Mouse (Mus musculus) kidney, adult 2 months (tissue): ENCODE results near the gene Pde6h. TPM values are rescaled to one million over a fixed set of nuclear protein-coding genes. Genes with fewer than 3 reads are reported as not detected.
A peak's percentile ranks its signal among the peaks of the same experiment; 100 is the strongest.

Experiments
- DNase-seq: peaks from one replicate; pipeline ENCODE4 v3.0.0; 2021
- H3K27ac ChIP-seq: fragments of 200-500 bp; 2 replicates; pipeline ENCODE4 v1.5.1; 2012; ENCODE audit warnings: low read depth, low read length, control low read depth, inconsistent platforms; ENCODE audit not compliant: insufficient read depth
- H3K27me3 ChIP-seq: fragments of 200-500 bp; replicated peaks from 2 replicates; pipeline ENCODE4 v1.6.1; 2012; ENCODE audit warnings: mild to moderate bottlenecking, moderate library complexity, low read length, inconsistent platforms; ENCODE audit not compliant: control insufficient read depth, insufficient read depth
- H3K36me3 ChIP-seq: fragments of 200-500 bp; 2 replicates; pipeline ENCODE4 v1.6.1; 2012; ENCODE audit warnings: mild to moderate bottlenecking, moderate library complexity, low read length, inconsistent platforms; ENCODE audit not compliant: control insufficient read depth, insufficient read depth
- H3K4me1 ChIP-seq: fragments of 200-500 bp; 2 replicates; pipeline ENCODE4 v1.6.1; 2011; ENCODE audit warnings: low read length; ENCODE audit not compliant: control insufficient read depth, insufficient read depth
- H3K4me3 ChIP-seq: fragments of 200-500 bp; 2 replicates; pipeline ENCODE4 v1.5.1; 2011; ENCODE audit warnings: mild to moderate bottlenecking, low read depth, low read length, control low read depth; ENCODE audit not compliant: insufficient read depth
- CTCF ChIP-seq: fragments of 200-500 bp; conservative IDR thresholded peaks from 2 replicates; pipeline ENCODE4 v1.5.1; 2011; ENCODE audit warnings: low read depth, mild to moderate bottlenecking, control low read depth, low read length, moderate library complexity, mixed read lengths; ENCODE audit not compliant: insufficient read depth, insufficient read length
- POLR2A ChIP-seq: fragments of 200-500 bp; IDR thresholded peaks from one replicate; pipeline ENCODE4 v1.6.1; 2011; ENCODE audit warnings: low read depth, low read length, control low read depth
- WGBS: fragments of 180-500 bp; shearing (Covaris S2); methylation state at CpG from one replicate; pipeline ENCODE4 v1.1.7; 2018; 5-methylcytosine and 5-hydroxymethylcytosine counted together
- polyA plus RNA-seq: library from polyadenylated mRNA; depleted of rRNA; stranded (reverse); fragments of >200 nt; gene quantifications from 2 replicates; pipeline ENCODE4 v1.2.3, GENCODE M21; 2012

Gene Pde6h
- polyA plus RNA-seq, 1 experiment, result 0.58 TPM

- Histone ChIP-seq H3K27ac (peak overlapping the region; percentile 48; the same call in 1 of the 2 replicates), H3K36me3 (no peaks in the 10 kb centered on the region), H3K4me3 (no peak overlapping the region), H3K4me1 (no peaks in the 10 kb centered on the region), H3K27me3 (no peaks in the 10 kb centered on the region)
- DNase-seq, result no peak
- WGBS, result 85% methylated on average over 13 of the region's 13 CpGs
- TF ChIP-seq POLR2A, result no peak
- TF ChIP-seq CTCF, result no peak
Observed at GRCm38 (mm10) chr6:136931246-136931645, 7.6 kb downstream of the Pde6h start.

GRCm38 (mm10) chr6:136934068-136934467 is 10.4 kb downstream of the Pde6h start:
- H3K36me3 ChIP-seq, result no peaks in the 10 kb centered on the region
- no peak for DNase-seq
- H3K4me3 ChIP-seq, result no peak overlapping the region
- no peaks in the 10 kb centered on the region for H3K4me1 ChIP-seq
- no peaks in the 10 kb centered on the region for H3K27me3 ChIP-seq
- TF ChIP-seq POLR2A, result no peak
- no peak for TF ChIP-seq CTCF
- H3K27ac ChIP-seq, result no peak overlapping the region
- WGBS, result 85% methylated on average over 7 of the region's 7 CpGs

GRCm38 (mm10) chr6:136935233-136935632 is 11.6 kb downstream of the Pde6h start:
- H3K36me3 ChIP-seq, result no peaks in the 10 kb centered on the region
- DNase-seq, result no peak
- TF ChIP-seq POLR2A, result no peak
- TF ChIP-seq CTCF, result no peak
- H3K27me3 ChIP-seq, result no peaks in the 10 kb centered on the region
- H3K4me1 ChIP-seq, result no peaks in the 10 kb centered on the region
- H3K27ac ChIP-seq, result no peak overlapping the region
- no peak overlapping the region for H3K4me3 ChIP-seq
- WGBS, result 80% methylated on average over 3 of the region's 3 CpGs

DNA sequence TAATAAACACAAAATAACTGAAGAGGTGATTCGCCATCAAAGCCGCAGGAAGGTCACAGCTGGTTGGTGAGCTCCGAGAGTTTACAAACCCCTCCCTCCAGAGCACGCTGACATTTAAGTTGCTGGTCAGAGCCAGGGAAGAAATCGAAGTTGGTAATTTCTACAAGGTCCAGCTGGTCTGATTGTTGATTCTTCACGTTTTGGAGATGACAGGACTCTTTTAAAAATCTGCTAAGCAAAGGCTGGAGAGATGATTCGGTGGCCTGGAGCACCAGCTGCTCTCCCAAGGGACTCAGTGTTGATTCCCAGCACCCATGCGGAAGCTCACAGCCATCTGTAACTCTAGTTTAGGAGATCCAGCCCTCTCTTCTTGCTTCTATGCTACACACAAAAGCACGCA is 12.7 kb downstream of the Pde6h start:
- H3K27ac ChIP-seq, result no peak overlapping the region
- H3K36me3 ChIP-seq, result no peaks in the 10 kb centered on the region
- no peaks in the 10 kb centered on the region for H3K27me3 ChIP-seq
- H3K4me1 ChIP-seq, result no peaks in the 10 kb centered on the region; the same call in 1 of the 2 replicates
- WGBS, result 80% methylated on average over 9 of the region's 9 CpGs
- TF ChIP-seq POLR2A, result no peak
- no peak for TF ChIP-seq CTCF
- no peak overlapping the region for H3K4me3 ChIP-seq
- DNase-seq, result no peak

GRCm38 (mm10) chr6:136937117-136937516 is 13.5 kb downstream of the Pde6h start:
- Histone ChIP-seq H3K27ac (no peak overlapping the region), H3K36me3 (no peaks in the 10 kb centered on the region), H3K4me1 (peaks cover 2% of the 10 kb centered on the region; the same call in 1 of the 2 replicates), H3K27me3 (no peaks in the 10 kb centered on the region), H3K4me3 (no peak overlapping the region)
- TF ChIP-seq POLR2A, result no peak
- TF ChIP-seq CTCF, result no peak
- 79% methylated on average over 3 of the region's 3 CpGs for WGBS
- DNase-seq, result no peak

DNA sequence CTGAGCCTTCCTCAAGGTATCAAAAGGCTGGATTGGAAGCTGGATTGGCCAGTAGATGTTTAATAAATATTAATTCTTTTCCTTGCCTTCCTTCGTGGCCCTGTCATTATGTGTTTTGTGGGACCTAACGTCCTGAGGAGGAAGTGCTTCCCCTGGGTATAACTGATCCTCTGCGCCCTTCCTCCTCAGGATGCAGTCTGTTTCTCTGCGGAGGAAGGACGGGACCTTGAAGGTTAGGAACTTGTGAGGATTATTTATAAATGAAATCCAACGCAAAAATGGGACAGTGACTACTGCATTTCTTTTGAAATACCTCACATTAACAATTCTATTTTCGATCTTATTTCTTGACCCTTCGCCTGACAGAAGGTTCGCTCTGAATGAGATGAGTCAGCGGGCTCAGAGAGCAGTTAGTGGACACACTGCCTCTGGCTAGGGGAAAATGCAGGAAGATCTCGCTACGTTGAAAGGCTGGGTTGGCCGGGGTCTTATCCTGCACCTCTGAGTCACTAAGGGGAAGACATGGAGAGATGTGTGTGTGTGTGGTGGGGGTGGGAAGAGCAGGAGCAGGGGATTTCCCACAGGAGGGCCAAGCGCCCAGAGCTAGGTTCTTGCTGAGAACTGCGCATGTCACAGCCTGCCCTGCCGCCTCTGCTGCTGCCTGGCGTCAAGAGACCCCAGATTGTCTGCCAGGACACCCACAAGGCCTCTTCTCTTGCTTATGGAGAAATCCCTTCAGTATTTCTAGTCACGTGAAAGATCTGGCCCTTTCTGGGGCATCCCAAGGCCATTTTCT is 14.9 kb downstream of the Pde6h start:
- TF ChIP-seq CTCF (no peak), POLR2A (no peak)
- Histone ChIP-seq H3K36me3 (no peaks in the 10 kb centered on the region), H3K27ac (peak overlapping the region; percentile 47), H3K27me3 (no peaks in the 10 kb centered on the region), H3K4me3 (0 out of 2 replicates have a peak overlapping the region, but pooled peaks have one; percentile 20), H3K4me1 (peaks cover 2% of the 10 kb centered on the region; the same call in 1 of the 2 replicates)
- DNase-seq, result no peak
- WGBS, result 72% methylated on average over 18 of the region's 18 CpGs

GRCm38 (mm10) chr6:136939326-136940187 is 15.9 kb downstream of the Pde6h start:
- H3K4me3 ChIP-seq, result no peak overlapping the region
- H3K36me3 ChIP-seq, result no peaks in the 10 kb centered on the region
- DNase-seq, result no peak
- no peaks in the 10 kb centered on the region for H3K27me3 ChIP-seq
- peak overlapping the region; percentile 18 for H3K27ac ChIP-seq
- 73% methylated on average over 14 of the region's 14 CpGs for WGBS
- peaks cover 2% of the 10 kb centered on the region; the same call in 1 of the 2 replicates for H3K4me1 ChIP-seq
- TF ChIP-seq CTCF (no peak), POLR2A (no peak)
